Mouse (Mus musculus) forebrain, embryonic 10.5 days (tissue): Measurements from ENCODE around the gene Acyp2. TPM values are rescaled to one million over a fixed set of nuclear protein-coding genes. Genes with fewer than 3 reads are reported as not detected.

Experiments
- DNase-seq: peaks from one replicate; pipeline ENCODE4 v3.0.0-alpha.2; 2017; ENCODE audit warnings: low spot score; ENCODE audit errors: extremely low spot score
- H3K27ac ChIP-seq: fragments of 300-500 bp; sonication (generic); 2 replicates; pipeline ENCODE4 v1.5.1; 2016; ENCODE audit warnings: mild to moderate bottlenecking
- H3K27me3 ChIP-seq: fragments of 300-500 bp; sonication (generic); 2 replicates; pipeline ENCODE4 v1.6.1; 2016; ENCODE audit warnings: mild to moderate bottlenecking; ENCODE audit not compliant: poor library complexity, severe bottlenecking
- H3K36me3 ChIP-seq: fragments of 300-500 bp; sonication (generic); replicated peaks from 2 replicates; pipeline ENCODE4 v1.6.1; 2016; ENCODE audit warnings: mild to moderate bottlenecking, moderate library complexity
- H3K4me1 ChIP-seq: fragments of 300-500 bp; sonication (generic); 2 replicates; pipeline ENCODE4 v1.6.1; 2016
- H3K4me3 ChIP-seq: fragments of 300-500 bp; sonication (generic); 2 replicates; pipeline ENCODE4 v1.5.1; 2016; ENCODE audit warnings: mild to moderate bottlenecking, moderate library complexity
- H3K9me3 ChIP-seq: fragments of 300-500 bp; sonication (generic); 2 replicates; pipeline ENCODE4 v1.6.1; 2016; ENCODE audit warnings: mild to moderate bottlenecking, moderate library complexity
- WGBS: fragments of 180-500 bp; shearing (Covaris S2); methylation state at CpG from one replicate; pipeline ENCODE4 v1.1.7; 2016; 5-methylcytosine and 5-hydroxymethylcytosine counted together
- polyA plus RNA-seq: library from polyadenylated mRNA; unstranded; fragments of >200 nt; fragmentation: Nextera tagmentation; extraction: Ambion mirVana; gene quantifications from 2 replicates; pipeline ENCODE4 v1.2.1, GENCODE M21; 2016

Gene Acyp2
- polyA plus RNA-seq, 1 experiment from 2014 or later, result 6.4 TPM

- no peaks in the 10 kb centered on the region for H3K9me3 ChIP-seq
- H3K27ac ChIP-seq, result no peak overlapping the region
- 100% methylated on average over 1 of the region's 1 CpGs for WGBS
- DNase-seq, result no peak
- no peak overlapping the region for H3K4me3 ChIP-seq
- H3K36me3 ChIP-seq, result no peaks in the 10 kb centered on the region
- H3K4me1 ChIP-seq, result no peaks in the 10 kb centered on the region
- H3K27me3 ChIP-seq, result no peaks in the 10 kb centered on the region
Measured at GRCm38 (mm10) chr11:30553408-30553807, 96.0 kb downstream of the Acyp2 start.

DNA sequence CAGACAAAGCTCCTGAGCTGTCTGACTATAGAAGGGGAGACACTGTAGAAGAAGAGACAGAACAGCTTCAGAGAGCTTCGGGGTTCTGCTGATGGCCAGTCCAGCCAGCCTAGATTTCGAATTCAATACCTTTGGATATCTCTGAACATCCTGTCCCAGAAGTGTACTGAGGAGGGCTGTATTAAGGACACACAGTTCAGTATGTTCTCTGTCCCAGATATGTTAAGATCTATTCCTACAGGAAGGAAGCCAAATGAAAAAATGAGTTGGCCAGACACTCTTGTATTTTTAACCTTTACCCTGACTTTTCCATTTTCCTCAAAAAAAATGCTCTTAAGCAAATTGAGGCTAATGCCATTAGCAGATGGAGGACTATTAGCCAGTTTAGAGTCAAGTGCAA is 132.3 kb downstream of the Acyp2 start:
- no peak overlapping the region for H3K4me3 ChIP-seq
- H3K27ac ChIP-seq, result no peak overlapping the region
- no peak for DNase-seq
- no peaks in the 10 kb centered on the region for H3K9me3 ChIP-seq
- no peaks in the 10 kb centered on the region for H3K4me1 ChIP-seq
- H3K36me3 ChIP-seq, result no peaks in the 10 kb centered on the region
- no peaks in the 10 kb centered on the region for H3K27me3 ChIP-seq
- WGBS, result 85% methylated on average over 2 of the region's 2 CpGs

GRCm38 (mm10) chr11:30508178-30508577 is 141.2 kb downstream of the Acyp2 start:
- H3K27me3 ChIP-seq, result no peaks in the 10 kb centered on the region
- no peak overlapping the region for H3K27ac ChIP-seq
- H3K4me3 ChIP-seq, result no peak overlapping the region
- H3K36me3 ChIP-seq, result no peaks in the 10 kb centered on the region
- DNase-seq, result no peak
- no peaks in the 10 kb centered on the region for H3K9me3 ChIP-seq
- 92% methylated on average over 4 of the region's 4 CpGs for WGBS
- H3K4me1 ChIP-seq, result no peaks in the 10 kb centered on the region

DNA sequence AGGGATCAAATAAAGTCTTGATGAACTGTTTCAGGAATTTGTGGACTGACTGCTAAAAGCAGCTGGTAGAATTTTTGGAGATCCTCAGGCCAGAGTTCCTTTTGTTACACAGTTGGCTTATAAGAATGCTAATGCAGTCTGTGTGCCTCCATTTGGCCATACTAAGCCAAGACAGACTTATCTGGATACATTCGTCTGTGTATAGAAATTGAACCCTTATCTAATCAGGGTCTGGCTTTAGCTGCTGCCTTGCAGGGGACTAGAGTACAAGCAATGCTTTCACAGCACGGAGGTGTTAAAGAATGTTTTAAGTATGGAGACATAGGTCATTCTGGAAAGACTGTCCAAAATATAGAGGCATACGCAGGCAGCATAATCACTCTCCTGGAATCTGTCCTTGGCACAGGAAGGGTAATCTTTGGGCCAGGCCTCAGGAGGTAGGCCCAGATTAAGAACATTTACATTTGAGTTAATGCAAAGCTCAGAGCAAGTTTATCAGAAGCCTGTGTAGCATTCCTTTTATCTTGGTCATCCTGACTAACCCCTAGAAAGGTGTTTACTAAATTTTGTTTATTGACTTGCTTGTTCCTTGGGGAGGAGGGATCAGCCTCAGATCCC is 150.5 kb downstream of the Acyp2 start:
- H3K4me1 ChIP-seq, result no peaks in the 10 kb centered on the region
- WGBS, result 79% methylated on average over 3 of the region's 3 CpGs
- no peaks in the 10 kb centered on the region; the same call in 1 of the 2 replicates for H3K9me3 ChIP-seq
- no peak overlapping the region for H3K4me3 ChIP-seq
- H3K27me3 ChIP-seq, result no peaks in the 10 kb centered on the region
- H3K36me3 ChIP-seq, result no peaks in the 10 kb centered on the region
- DNase-seq, result no peak
- H3K27ac ChIP-seq, result no peak overlapping the region

GRCm38 (mm10) chr11:30497151-30497550 is 152.2 kb downstream of the Acyp2 start:
- no peaks in the 10 kb centered on the region for H3K36me3 ChIP-seq
- WGBS, result 54% methylated on average over 2 of the region's 2 CpGs

GRCm38 (mm10) chr11:30491515-30492260 is 157.7 kb downstream of the Acyp2 start:
- H3K4me1 ChIP-seq, result no peaks in the 10 kb centered on the region
- no peak overlapping the region for H3K27ac ChIP-seq
- no peaks in the 10 kb centered on the region for H3K9me3 ChIP-seq
- no peaks in the 10 kb centered on the region for H3K36me3 ChIP-seq
- DNase-seq, result no peak
- no peak overlapping the region for H3K4me3 ChIP-seq
- no peaks in the 10 kb centered on the region for H3K27me3 ChIP-seq

More at GRCm38 (mm10) chr11:30497151-30497550, 152.2 kb downstream of the Acyp2 start:
- DNase-seq, result no peak
- no peaks in the 10 kb centered on the region for H3K27me3 ChIP-seq
- H3K27ac ChIP-seq, result no peak overlapping the region
- H3K9me3 ChIP-seq, result no peaks in the 10 kb centered on the region; the same call in 1 of the 2 replicates
- no peak overlapping the region for H3K4me3 ChIP-seq
- H3K4me1 ChIP-seq, result no peaks in the 10 kb centered on the region

DNA sequence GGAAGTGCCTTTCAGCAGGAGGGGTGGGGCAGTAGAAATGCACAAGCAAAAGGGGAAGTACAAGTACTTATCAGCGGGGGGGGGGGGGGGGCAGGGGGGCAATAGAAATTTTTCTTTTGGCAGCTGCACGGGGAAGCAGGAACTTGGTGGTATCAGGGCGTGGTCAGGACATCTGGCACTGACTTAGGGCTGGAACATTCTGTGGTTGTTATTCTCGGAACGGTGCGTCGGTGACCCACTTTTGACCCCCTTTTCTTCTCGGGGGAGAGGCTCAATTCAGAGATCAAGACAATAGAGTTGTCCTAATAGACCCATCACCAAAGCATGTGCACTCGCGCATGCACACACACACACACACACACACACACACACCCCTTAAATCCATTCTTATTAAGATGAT is 161.2 kb downstream of the Acyp2 start:
- Histone ChIP-seq H3K27ac (no peak overlapping the region), H3K36me3 (no peaks in the 10 kb centered on the region), H3K27me3 (no peaks in the 10 kb centered on the region), H3K4me1 (no peaks in the 10 kb centered on the region), H3K9me3 (no peaks in the 10 kb centered on the region), H3K4me3 (no peak overlapping the region)
- WGBS, result 81% methylated on average over 9 of the region's 10 CpGs
- no peak for DNase-seq

DNA sequence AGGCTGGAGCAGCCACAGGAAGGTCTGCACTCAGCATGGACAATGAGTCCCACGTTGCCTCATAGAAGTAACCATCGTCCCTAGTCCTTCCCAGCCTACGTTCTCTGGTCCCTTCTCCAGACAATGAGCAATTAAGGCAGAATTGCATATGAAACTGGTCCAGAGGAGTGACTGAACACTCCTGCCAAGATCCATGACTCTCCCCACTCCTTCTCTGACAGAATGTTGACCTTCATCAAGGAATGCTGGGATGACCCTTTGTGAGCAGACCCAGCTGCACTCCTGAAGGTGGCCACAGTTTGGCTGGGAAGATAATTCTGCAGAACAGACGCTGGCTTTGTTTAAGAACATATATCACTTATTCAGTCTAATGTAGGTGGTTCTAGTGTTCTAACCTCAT is 166.1 kb downstream of the Acyp2 start:
- no peaks in the 10 kb centered on the region for H3K36me3 ChIP-seq
- no peaks in the 10 kb centered on the region for H3K27me3 ChIP-seq
- H3K27ac ChIP-seq, result no peak overlapping the region
- DNase-seq, result no peak
- no peaks in the 10 kb centered on the region for H3K4me1 ChIP-seq
- H3K9me3 ChIP-seq, result no peaks in the 10 kb centered on the region
- 94% methylated on average over 4 of the region's 4 CpGs for WGBS
- no peak overlapping the region for H3K4me3 ChIP-seq

DNA sequence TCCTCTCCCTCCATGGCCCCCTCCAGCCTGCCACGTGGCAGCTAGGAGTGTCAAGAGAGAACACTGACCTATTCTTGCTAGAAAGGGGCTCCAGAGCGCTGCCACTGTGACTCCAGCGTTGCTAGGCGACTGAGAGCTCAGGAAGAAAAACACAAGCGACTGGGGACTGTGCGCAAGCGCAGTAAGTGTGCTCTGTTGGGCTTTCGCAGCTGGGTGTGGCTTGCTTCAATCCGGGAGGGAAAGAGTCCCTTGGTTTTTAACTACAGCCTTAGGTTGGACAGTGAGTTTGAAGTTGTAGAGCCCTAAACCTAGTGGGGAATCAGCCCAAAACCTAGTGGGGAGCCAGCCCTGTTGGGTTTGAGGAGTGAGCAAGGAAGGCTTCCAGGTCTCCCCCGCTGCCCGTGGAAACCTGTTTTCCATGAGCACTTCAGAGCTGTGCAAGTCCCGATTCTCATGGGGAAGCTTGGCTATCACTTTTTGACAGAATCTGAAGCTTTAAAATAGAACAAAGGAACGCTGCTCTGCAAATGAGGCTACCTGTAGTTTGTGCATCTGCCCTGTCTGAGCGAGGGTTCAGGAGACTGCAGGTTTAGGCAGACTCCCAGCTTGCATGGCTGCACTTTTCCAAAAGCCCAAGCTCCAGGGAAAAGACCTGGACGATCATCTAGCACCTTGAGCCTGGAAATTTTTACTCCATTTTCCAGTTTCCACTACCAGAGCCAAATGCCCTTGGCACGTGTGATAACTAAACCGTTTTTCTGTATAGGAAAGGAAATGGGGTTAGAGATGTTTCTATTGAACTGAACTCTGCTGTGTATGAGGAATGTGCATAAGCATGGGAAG is 177.4 kb downstream of the Acyp2 start, which contains the start of gene 4930505A04Rik:
Gene 4930505A04Rik, minus strand, starts transcription at position 77 of the 843 bp plus-strand sequence.
- Histone ChIP-seq H3K27me3 (peaks cover 3% of the 10 kb centered on the region; the same call in 1 of the 2 replicates), H3K4me3 (peak within 1 kb of the TSS; percentile 56), H3K36me3 (no peaks in the 10 kb centered on the region), H3K27ac (peak within 1 kb of the TSS; percentile 87), H3K4me1 (peaks cover 14% of the 10 kb centered on the region), H3K9me3 (no peaks in the 10 kb centered on the region)
- WGBS, result 11% methylated on average over 17 of the region's 17 CpGs
- DNase-seq, result peak; percentile 92

GRCm38 (mm10) chr11:30471187-30471586 is 178.2 kb downstream of the Acyp2 start:
- Histone ChIP-seq H3K4me3 (peak overlapping the region; percentile 56; the same call in 1 of the 2 replicates), H3K9me3 (no peaks in the 10 kb centered on the region), H3K27me3 (peaks cover 3% of the 10 kb centered on the region; the same call in 1 of the 2 replicates), H3K36me3 (no peaks in the 10 kb centered on the region), H3K27ac (peak overlapping the region; percentile 87), H3K4me1 (peaks cover 14% of the 10 kb centered on the region)
- DNase-seq, result no peak
- WGBS, result 81% methylated on average over 8 of the region's 8 CpGs
